Mouse (Mus musculus): ENCODE measurements around the gene Smpd4. TPM values are rescaled to one million over a fixed set of nuclear protein-coding genes. Genes with fewer than 3 reads are reported as not detected.

Gene Smpd4
- polyA plus RNA-seq, 1 experiment from 2014 or later = 17.4 TPM

DNA sequence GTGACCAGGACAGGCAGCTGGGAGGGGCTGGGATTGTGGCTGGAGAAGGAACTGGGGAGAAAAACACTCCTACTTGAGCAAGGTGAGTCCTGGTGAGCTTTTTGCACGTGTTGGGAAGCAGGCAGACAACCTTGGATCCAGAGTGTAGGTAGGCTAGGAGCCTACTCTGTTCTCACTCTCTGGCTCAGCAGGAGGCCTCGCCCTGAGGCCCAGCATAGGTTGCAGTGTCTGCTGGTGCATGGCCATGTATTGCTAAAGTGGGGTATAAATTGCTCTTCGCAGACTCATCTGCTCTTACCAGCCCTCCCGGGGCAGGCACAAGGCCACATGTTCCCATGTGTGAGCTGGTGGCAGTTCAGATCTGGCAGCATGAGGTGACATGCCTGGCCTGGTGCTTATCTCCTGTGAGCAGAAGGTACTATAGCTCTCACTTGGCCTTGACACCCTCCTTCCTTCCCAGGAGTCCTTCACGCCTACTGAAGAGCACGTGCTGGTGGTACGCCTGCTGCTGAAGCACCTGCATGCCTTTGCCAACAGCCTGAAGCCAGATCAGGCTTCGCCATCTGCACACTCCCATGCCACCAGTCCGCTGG is 19.0 kb downstream of the Smpd4 start:
- no peak for DNase-seq (ENCODE audit: low spot score)

DNA sequence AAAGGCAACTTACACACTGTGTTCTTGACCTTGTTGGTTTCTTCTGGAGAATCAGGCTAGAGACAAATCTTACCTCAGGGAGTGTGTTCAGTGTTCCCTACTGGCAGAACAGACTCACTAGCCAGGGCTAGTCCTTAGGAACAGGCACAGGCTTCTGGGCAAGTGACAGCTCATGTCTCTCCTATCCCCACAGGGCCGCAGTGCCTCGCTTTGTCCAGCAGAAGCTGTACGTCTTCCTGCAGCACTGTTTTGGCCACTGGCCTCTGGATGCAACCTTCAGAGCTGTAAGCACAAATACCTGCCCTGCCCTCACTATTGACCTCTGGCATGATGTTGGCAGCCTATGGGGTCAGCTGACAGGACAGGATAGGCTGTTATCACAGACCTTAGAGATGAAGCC is 19.9 kb downstream of the Smpd4 start:
- DNase-seq (ENCODE audit: low spot score) = no peak

DNA sequence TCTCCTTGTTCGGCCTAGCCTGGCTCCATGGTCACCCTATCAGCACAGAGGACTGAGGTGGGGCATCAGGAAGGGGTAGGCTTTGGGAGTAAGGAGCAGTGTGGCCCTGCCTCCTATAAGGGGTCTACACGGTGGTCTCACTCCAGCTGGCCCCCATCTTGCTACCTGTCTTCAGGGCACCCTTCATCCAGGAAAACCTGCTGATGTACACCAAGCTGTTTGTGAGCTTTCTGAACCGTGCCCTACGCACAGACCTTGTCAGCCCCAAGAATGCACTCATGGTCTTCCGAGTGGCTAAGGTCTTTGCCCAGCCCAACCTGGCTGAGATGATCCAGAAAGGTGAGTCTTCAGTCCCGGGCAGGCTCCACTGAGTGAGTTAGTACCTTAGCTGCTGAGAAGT is 20.8 kb downstream of the Smpd4 start:
- no peak for DNase-seq (ENCODE audit: low spot score)

DNA sequence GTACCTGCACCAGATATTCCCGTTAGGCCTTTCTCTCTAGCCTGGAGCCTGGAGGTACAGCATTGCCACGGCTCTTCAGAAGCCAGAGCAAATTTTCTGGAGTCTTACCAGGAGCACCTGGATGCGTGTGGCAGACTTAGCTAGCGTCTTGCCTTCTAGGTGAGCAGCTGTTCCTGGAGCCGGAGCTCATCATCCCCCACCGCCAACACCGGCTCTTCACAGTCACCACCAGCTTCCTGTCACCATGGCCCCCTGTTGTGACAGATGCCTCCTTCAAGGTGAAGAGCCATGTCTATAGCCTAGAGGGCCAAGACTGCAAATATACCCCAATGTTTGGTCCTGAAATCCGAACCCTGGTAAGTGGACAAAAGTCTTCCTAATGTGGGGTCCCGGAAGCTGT is 21.6 kb downstream of the Smpd4 start:
- no peak for DNase-seq (ENCODE audit: low spot score)

DNA sequence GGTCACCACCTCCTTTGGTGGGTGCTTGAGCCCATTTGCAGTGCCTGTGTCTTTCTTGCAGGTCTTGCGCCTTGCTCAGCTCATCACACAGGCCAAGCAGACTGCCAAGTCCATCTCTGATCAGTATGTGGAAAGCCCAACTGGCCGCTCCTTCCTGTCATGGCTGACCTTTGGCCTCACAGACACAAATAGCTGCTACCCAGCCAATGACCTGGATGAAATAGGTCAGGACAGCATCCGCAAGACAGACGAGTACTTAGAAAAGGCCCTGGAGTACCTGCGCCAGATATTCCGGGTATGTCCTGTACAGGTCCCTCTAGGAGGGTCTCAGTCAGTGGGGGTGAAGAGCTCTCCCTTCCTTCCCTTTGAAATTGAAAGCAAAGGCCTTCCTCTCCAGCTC is 22.1 kb downstream of the Smpd4 start:
- DNase-seq (ENCODE audit: low spot score) = no peak

DNA sequence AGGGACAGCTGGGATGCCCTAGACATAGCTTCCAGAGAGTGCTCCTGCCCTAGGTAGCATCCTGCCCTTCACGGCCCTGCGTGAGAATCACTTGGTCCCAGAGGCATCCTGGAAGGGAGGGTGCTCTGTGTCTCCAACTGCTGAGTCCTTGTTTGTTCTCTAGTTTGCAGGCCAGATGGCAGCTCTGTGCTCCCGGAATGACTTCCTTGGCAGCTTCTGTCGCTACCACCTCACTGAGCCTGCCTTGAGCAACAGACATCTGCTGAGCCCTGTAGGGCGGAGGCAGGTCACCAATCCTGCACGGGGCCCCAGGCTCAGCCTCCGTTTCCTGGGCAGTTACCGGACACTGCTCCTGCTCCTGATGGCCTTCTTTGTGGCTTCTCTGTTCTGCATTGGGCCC is 23.2 kb downstream of the Smpd4 start:
- DNase-seq (ENCODE audit: low spot score) = no peak

DNA sequence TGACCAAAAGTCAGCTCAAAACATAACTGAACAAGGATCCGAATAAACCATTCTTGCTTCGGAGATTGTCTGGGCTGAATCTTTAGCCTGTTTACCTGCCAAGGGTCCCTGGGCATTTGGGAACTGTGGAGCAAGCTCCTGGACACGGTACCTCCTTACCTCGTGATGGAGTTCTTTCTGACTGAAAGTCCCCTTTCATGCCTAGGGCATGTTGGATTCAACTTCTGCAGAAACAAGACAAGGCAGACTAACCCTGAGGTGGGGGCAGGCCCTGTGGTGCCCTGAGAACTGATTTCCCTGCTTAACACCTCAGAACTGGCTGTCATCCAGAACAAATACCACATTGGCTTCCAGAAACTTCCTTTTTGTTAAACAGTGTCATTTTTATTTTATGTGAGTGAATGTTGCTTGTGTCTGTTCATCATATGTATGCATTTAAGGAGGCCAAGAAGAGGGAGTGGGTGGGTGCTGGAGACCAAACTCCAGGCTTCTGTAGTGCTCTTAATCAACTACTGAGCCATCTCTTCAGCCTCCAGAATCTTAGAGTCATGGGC is 24.4 kb downstream of the Smpd4 start:
- DNase-seq (ENCODE audit: low spot score) = no peak

DNA sequence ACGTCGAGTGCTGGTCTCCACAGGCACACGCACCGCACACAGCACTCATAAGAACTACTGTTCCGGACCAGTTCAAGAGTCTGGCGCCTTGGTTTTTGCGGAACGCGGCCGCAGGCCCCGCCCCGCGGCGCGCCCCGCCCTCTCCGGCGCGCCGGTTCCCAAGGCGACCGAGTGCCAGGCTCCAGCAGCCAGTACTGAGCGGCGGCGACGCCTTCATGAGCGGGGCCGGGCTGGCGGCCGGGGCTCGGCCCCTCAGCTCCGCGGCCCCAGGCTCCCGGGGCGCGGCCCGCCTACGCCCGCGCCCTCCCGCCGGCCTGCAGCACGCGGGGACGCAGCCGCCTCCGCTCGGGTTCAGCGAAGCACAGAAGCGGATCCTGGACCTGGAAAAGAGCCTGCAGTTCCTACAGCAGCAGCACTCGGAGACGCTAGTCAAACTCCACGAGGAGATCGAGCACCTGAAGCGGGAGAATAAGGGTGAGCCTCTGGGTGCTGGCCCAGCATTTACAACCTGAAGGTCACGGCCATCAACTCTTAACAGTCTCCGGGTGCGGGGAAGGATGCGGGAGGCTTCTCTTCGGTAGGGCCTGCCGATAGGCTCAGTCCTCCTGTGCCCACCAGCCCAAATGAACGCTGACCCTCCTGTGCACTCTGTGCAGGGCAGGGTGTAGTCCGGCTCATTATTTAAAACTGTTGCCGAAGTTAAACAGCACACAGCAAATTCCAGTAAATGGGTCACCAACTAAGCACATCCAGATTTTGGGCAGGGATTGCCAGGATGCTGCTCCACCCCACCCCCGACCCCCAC is 27.4 kb downstream of the Smpd4 start, which contains the start of gene Ccdc74a:
Gene Ccdc74a (plus strand): TSS at position 161 of the 805 bp plus-strand sequence.
- peak; percentile 75 for DNase-seq (ENCODE audit: low spot score)

DNA sequence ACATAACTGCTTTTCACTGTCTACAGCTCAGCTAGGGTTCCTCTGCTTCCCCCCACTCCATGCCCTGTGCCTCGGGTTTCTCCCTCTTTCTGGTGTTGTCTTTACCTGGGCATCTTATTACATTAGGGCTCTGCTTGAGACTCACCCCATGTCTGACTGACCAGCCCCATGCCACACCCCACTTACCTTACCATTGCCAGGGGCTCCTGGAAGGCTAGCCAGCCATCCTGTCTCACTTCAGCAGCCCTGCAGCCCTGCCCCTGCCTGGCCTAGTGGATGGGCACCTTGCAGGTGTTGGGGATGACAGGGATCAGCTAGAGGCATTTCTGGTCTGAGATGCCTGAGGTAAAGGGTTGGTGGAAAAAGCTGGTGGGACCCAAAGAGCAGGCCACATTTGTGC is 28.0 kb downstream of the Smpd4 start:
- DNase-seq (ENCODE audit: low spot score) = no peak

DNA sequence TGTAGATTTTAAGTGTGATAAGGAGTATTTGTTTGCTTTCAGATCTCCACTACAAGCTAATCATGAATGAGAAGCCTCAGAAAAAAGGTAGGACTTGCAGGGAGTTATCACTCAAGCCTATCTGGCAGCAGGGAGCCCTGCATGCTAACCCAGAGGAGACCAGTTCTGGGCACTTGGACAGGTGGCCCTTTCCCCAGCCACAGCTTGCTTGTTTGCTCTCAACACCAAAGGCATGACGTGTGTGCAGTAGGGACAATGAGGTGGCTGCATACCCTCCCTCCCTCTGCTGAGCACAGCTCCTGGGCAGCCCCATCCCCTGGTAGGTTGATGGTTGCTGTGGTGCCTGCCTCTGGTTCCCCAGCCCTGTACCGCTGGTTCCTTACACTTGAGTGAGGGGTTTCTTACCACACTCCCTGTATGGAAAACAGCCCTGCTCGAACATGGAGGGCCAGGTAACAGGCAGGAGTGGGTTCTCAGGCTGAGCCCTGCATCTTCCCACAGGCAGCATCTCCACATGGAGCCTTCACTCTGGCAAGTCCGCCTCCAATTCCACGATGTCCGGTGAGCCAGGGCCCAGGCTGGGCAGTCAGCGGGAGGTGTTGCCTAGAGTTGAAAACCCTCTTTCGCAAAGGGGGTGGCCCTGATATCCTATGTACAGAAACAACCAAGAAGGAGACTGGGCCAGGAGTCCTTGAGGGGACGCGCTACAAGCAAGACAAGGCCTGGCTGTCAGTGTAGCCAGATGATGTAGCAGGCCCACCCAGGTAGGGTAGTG is 28.6 kb downstream of the Smpd4 start:
- DNase-seq (ENCODE audit: low spot score) = no peak

DNA sequence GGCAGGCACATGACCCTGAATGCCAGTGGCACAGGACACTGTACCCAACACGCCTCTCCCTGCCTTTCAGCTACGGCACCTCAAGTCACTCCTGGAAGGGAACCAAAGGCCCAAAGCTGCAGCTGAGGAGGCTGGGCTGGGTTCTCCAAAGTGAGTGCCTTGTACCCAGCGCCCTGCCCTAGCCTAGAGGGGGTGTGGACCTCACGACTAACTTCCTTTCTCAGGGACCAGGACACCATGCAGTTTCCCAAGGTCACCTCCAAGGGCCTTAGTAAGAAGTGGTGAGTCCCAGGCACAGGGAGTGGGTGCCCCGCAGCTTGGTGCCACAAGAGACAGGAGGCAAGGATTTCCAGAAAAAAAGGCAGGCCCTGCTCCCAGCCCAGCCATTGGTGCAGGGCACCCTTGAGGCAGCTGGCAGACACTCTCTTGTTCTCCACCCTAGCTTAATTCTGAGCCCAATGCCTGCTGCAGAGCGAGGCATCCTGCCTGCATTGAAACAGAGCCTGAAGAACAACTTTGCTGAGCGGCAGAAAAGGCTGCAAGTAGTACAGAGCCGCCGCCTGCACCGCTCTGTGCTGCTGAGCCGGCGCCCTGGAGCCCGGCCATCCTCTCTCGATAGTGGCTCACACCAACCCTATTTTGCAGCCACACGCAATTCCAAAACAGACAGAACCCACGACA is 30.9 kb downstream of the Smpd4 start:
- DNase-seq (ENCODE audit: low spot score) = no peak

DNA sequence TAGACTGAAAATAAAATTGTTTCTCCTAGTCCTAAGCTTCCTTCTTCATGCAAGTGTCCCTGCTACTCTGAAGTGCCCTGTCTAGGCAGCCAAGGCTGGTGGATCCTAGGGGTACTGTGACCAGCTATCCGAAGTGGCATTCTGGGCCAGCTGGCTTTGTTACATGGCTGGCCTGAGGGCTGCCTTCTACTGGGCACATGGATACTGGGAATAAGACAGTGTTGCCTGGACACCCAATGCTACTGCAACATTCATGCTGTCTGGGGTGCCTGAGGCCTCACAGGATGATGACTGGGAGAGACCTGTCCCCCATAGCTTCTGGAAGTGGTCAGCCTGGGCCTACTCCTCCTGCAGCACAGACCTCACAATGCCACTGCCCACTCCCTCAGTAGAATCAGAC is 31.6 kb downstream of the Smpd4 start:
- DNase-seq (ENCODE audit: low spot score) = no peak

DNA sequence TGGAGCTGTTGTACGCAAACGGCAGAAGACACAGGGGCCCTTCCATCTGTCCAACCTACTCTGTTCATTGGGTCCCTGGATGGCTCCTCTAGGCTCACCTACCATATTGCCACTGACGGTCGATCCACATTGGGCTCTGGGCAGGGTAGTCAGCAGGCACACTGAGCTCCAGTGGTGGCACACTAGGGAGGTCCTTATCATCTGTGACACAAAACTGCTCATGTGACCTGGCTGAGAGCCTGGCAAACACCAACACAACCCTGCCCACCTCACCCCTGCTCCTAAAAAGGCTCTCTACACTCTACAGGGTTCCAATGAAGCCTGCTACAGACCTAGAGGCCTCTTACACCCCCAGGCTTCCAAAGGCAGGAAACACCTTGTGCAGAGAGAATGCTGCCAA is 33.5 kb downstream of the Smpd4 start:
- no peak for DNase-seq (ENCODE audit: low spot score)

DNA sequence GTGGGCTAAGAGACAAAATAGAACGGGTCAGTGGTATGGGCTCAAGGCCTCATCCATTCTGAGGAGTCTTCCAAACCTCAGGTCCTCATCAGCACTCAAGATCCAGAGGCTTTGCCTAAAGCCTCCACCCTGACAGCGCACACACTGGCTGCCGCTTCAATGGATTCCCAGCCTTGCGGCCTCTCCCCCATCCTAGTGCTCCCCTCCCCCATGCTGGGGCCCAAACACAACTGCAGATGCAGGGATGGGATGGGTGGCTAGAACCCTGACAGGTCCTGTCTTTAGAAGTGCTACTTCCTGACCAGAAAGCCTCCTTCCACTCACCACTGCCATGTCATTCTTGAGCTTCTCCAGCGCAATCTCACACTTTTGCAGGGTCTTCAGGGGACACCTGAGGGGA is 34.4 kb downstream of the Smpd4 start:
- no peak for DNase-seq (ENCODE audit: low spot score)

DNA sequence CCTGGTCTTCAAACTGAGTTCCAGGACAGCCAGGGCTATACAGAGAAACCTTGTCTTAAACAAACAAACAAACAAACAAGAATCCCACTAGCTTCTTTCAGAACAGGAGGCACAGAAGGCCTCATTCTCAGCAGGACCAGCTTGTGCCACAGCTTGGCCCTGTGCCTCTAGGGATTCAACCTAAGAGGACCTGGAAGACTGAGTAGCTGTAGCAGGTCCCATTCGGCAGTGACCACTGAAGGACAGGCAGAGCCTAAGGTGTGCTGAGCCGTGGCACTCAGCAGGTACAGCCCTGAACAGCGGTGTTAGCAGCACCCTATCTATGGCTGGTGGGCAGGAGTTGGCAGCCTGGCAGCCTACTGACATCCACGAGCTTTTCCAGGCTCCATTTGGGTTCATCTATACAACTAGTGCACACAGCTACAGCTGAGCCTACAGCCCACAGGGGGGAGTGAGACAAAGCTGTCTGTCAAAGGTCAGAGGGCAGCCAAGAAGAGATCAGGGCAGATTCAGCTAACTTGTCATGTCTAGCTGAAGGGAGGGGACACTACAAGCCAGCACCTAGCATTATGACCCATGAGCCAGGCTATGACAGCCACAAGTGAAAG is 35.1 kb downstream of the Smpd4 start:
- DNase-seq (ENCODE audit: low spot score) = no peak

DNA sequence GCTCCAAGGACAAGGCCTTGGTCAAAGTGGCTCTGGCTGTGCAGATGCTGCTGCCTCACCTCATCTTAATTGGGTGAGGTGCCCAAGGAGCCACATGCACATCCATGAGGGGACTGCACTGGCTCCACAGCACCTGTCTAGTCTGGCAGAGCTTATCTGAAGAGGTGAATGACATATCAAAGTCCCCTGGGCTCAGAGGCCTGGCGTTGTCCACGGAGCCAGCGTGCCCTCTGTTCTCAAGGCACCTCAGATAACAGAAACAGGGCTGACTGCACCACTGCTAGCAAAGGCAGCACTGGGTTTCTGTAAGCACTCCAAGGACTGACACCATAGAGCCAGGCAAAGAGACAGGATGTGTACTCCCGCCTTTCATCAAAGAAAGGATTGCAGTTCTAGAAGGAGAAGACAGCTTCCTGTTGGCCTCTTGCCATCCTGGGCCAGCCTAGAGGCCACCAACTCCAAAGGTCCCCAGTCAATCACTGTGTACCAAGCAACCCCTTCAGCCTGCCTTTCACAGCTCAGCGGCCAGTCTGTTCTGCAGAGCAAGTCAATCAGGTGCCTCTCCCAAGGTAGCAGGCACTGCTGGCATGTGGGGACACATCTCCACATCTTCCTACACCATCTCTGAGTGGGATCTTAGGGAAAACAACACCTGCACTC is 37.2 kb downstream of the Smpd4 start:
- no peak for DNase-seq (ENCODE audit: low spot score)

DNA sequence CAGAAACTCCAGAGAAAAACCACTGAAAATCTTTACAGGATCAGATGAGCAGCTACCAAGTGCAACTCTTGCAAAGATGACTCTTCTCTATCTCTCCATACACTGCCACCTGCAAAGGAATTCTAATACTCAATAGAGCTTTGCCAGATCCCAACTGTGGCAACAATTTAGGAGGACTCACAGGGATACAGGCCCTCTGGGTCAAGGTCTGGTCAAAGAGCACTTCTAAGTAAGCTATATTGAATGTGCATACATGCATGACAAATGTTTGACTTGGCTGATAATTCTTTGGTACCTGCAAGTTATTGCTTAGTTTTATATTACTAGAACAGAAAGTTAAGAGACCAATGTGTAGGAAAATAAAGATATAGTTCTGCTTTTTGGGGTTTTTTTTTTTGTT is 46.4 kb downstream of the Smpd4 start:
- DNase-seq (ENCODE audit: low spot score) = no peak

DNA sequence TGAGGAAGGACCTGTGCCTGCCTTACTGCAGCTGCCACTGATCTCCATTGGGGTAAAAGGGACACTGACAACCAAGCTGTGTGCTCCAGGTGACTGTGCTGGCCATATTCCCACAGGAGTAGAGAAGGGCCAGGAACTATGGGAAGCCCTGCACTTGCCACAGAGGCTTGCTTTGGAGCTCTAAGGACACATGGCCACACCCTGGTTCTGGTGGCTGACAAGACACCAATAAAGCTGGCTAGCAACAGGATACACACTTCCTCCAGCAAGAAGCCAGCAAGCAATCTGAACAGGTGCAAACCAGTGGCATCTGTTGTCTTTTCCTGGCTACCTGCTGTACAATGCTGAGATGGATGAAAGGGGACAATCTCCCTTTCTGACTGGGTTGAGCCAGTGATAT is 50.7 kb downstream of the Smpd4 start:
- DNase-seq (ENCODE audit: low spot score) = no peak

Data from thymus, postnatal 0 days (tissue).